Mouse (Mus musculus) gastrocnemius, postnatal 4 days (tissue): ENCODE data around the gene Ppp4r3a. TPM values are rescaled to one million over a fixed set of nuclear protein-coding genes. Genes with fewer than 3 reads are reported as not detected.
A peak's percentile ranks its signal among the peaks of the same experiment; 100 is the strongest.

Experiments
- DNase-seq, 2 experiments: peaks; one replicate each; pipeline ENCODE4 v3.0.0; 2021 to 2022; ENCODE audit warnings: low spot score in 2 of 2, mixed read lengths in 2 of 2
- total RNA-seq, 2 experiments: library from RNA; stranded (reverse); gene quantifications; 2 replicates each; pipeline ENCODE4 v1.2.3; 2021

The Ppp4r3a gene
- total RNA-seq, 2 experiments from 2014 or later = 41.5 to 45.7 TPM

- peak; percentile 69 to 84 for DNase-seq
Observed at GRCm38 (mm10) chr12:101028954-101029731, 54.4 kb downstream of the Ppp4r3a start, which contains the start of gene Ccdc88c. TSS of gene Ccdc88c (minus strand) at chr12:101029056.

DNA sequence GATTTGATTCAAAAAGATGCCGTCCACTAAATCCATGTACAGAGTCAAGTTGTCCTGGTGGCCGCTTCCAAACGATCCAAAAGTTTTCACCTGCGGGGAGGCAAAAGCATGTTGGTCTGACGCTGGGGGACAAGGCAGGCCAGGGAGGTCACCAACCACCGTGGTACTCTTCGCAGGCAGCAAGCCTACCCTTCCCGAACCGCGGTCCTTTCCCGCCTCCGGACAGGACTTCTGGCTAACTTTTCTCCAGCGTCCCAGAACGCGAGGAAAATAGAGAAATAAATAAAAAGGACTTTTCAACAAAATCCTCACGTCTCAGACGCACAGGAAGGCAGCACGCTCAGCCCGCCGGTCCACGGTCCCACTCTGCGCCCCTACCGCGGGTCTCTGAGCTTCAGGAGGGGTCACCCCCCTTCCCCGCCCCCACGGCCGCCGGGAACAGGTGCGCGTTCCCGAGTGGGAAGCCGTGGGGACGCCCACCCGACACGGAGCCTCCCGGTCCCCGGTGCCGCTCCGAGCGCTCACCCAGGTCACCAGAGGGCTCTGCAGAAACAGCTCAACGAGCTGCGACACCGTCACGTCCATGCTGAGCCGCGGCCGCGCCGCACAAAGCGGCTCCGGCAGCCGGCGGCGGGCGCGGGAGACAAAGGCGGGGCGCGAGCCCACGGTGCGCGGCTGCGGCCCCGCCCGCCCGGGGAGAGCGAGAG lies 55.1 kb downstream of the Ppp4r3a start:
- peak; percentile 34 to 49 for DNase-seq

GRCm38 (mm10) chr12:101027451-101028246 lies 55.9 kb downstream of the Ppp4r3a start:
- DNase-seq = no peak

GRCm38 (mm10) chr12:101026946-101027345 lies 56.6 kb downstream of the Ppp4r3a start:
- no peak for DNase-seq

DNA sequence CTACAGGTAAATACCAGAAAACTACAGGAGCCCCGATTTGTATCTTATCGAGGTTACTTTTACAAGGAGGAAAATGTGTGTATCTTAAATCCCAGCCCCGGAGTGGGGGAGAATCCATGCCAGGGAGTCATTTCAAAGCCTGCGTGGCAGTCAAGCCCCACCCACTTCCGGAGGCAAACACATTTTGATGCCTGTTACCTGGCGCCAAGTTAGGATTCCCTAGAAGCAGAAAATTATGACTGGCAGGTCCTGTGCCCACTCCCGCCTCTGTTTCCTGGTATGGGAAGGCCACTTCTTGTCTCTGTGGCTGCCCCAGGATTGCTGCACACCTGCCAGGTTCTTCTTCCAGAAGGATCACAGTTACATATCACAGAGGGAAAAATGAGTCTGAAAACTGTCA lies 57.0 kb downstream of the Ppp4r3a start:
- DNase-seq = no peak

DNA sequence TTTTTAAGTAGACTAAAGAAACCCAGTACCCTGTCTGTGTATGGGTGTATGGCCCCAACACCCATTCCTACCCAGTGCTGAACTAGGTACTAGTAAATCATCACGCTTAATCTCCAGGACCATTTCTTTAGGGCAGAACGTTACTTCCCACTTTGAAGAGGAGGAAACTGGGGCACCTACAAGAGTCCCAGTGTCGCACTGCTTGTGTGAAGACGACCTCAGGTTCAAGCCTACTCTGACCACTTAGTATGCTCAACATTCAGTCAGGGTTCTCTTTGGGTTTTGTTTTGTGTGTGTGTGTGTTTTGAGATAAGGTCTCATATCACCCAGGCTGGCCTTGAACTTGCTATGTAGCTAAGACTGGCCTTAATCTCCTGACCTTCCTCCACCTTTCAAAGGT lies 57.5 kb downstream of the Ppp4r3a start:
- no peak for DNase-seq

DNA sequence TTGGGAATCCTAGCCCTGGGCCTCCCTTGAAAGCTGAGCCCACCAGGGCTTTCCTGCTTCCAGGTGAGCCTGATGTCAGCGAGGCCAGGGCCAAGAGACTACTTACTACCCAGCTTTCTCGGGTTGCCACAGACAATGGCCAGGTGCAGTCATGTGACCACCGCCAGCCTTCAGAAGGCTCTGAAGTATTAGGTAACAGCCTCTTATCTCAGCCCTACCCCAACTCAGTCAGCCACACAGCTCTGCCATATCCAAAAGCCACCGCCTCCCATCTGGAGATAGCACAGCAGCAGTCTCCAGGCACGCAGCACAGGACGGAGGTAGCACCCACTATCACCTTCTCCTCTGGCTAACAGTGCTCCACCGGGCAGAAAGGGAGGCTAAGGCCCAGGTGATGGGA lies 58.1 kb downstream of the Ppp4r3a start:
- no peak for DNase-seq

- no peak for DNase-seq
Observed at GRCm38 (mm10) chr12:101024824-101025223, 58.7 kb downstream of the Ppp4r3a start.

DNA sequence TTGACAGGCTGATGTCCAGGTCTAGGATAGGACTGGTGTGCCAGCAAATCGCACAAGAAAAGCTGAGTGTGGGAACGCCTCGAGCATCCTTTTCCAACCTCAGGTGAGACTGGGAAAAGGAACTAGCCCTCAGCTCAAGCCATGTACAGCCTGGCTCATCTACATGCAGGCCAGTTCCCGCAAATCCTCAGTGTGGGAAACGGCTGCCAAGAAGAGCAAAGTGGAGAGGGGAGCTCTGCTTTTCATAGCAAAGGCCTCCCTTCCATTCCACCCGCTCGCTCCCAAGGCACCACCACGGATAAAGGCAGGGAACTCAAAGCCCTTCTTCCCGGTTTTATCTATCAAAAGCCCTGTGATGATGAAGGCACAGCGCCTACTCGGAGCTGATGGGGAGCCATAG lies 60.4 kb downstream of the Ppp4r3a start:
- no peak for DNase-seq

DNA sequence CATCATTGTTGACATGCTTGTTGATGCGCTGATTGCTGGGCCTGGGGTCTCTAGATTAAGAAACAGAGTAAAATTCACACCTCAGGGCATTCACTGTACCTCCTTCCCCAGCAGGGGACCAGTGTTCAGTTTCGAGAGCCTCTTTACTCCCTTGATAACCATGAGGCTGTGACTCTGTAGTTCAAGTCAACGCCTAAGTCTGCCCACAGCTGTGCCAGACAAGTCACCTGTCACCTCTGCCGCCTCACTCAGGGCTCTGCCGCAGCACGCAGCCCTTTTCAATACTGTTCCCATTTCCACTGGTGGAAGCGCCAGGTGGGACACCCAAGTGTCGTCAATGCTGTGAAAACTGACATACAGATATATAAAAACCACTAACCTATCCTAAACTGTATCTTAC lies 61.1 kb downstream of the Ppp4r3a start:
- no peak for DNase-seq

GRCm38 (mm10) chr12:101021484-101022226 lies 61.8 kb downstream of the Ppp4r3a start:
- DNase-seq = no peak

- no peak for DNase-seq
Observed at GRCm38 (mm10) chr12:101020210-101021015, 63.1 kb downstream of the Ppp4r3a start.

GRCm38 (mm10) chr12:101019443-101019842 lies 64.1 kb downstream of the Ppp4r3a start:
- DNase-seq = no peak

- DNase-seq = no peak
Observed at GRCm38 (mm10) chr12:101019031-101019430, 64.5 kb downstream of the Ppp4r3a start.

GRCm38 (mm10) chr12:101017971-101018371 lies 65.5 kb downstream of the Ppp4r3a start:
- no peak for DNase-seq

DNA sequence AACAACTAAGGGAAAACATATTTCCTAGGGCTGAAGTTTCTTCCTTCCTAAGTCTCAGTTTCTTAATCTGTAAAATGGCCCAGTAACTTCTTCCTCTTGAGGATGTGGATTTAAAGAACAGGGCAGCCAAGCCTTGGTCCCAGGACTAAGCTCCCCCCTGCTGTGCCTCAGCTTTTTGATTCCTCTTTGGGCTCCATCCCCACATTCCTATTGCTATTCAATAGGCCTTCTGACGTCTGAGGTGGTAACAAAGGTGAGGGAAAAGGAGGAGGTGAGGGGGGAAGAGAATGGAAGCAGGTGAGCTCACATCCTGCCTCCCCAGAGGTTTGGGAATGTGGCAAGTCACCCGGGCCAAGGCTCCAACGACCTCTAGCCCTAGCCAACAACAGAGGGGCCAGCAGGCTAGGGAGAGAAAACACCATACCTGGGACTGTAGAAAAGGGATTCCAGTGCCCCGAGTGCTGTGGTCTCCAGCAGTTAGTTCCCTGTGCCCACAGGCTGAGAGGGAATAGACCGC lies 67.0 kb downstream of the Ppp4r3a start:
- DNase-seq = no peak

GRCm38 (mm10) chr12:101015926-101016325 lies 67.6 kb downstream of the Ppp4r3a start:
- DNase-seq = no peak

GRCm38 (mm10) chr12:101015165-101015560 lies 68.3 kb downstream of the Ppp4r3a start:
- no peak for DNase-seq

DNA sequence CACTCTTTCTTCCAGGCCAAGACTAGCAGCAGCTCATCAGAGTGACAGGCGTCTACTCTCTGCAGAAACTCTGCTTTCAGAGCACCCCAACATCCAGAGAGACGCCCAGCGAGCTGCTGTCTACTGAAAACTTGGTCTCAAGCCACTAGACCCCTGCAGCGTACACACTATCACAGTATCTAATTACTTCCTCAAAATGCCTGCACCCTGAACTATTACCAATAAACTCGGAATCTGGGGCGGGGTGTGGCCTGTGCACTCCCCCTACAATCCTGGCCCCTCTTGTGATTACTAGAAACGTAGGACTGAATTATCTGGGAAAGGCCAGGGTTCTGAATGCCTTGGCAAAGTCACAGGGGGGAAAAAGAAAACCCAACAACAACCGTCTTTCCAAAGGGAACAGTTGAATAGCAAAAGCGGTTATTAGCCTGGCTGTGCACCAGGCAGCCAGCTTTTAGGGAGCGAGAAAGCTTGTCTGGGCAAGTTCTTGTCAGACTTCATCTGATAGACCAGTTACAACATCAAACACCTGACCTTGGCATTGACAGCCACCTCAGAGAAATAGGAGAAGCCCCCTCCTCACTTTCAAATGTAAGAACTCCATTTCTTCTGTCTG lies 68.8 kb downstream of the Ppp4r3a start:
- no peak for DNase-seq
